In the genomic region with DNA sequence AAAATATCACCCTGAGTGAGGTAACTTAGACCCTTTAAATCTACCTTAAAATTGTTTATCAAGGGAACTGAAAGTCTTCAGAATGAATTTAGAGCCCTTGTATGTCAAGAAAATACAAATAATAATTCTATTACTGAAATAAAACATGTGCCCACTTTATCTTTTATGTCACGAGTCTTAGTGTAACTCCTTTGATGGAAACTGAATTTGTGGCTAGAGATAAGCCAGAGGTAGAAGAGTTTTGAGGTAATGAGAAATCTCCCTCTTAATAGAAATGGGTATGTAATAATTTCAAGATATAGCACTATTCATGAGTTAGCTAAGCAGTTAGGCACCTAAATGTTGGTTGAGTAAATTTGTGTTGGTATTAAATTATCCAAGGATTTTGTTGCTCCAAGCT, we compare ENCODE assay signal across 17 mouse cellular contexts.
DNase-seq lines count a peak whose midpoint lies in the region; TF ChIP-seq lines count a peak whose summit lies in the region.
"Had no signal": no experiment of that assay in that cellular context is flagged by ENCODE, and none has a peak within 500 bp of the region (broad histone marks: within the 10 kb centered on the region; RNA-seq: fewer than 3 reads in every experiment).

No protein-coding gene starts in this region.

- TF ChIP-seq EP300 in MEL (IDR thresholded peaks at IDR 0.05; ENCODE audit: low read depth in 1 of 2, low read length in 2 of 2) = peak; percentile 26 to 70; a peak in 2 of 4 replicates

- DNase-seq in MEL (ENCODE audit: low read depth, low spot score) = no peak
- DNase-seq in left cerebral cortex, adult 11 months (ENCODE audit: low spot score) = no peak
- DNase-seq: adrenal gland, adult 2 months; adrenal gland, adult 8-10 months; adrenal gland, postnatal 10 days; adrenal gland, postnatal 14 days; adrenal gland, postnatal 25 days; adrenal gland, postnatal 36 days; B cell, adult 2 months; cerebellum, adult 11 months; cerebellum, adult 11-12 months; cerebellum, adult 18-20 months; cerebellum, adult 2 months; cerebellum, adult 8-10 months had no signal

- no peaks in the 10 kb centered on the region for H3K79me2 ChIP-seq in MEL (ENCODE audit: control insufficient read depth, insufficient read depth, low read length, poor library complexity)

- peaks cover 6 to 18% of the 10 kb centered on the region in 2 experiments; a peak in 3 of 4 replicates for H3K4me1 ChIP-seq in MEL (ENCODE audit: control insufficient read depth in 1 of 2, insufficient read depth in 2 of 2, low read length in 2 of 2)

- H3K27me3 ChIP-seq in MEL (ENCODE audit: control insufficient read depth in 1 of 2, insufficient read depth in 2 of 2, low read length in 2 of 2) = no peaks in the 10 kb centered on the region
- H3K27me3 ChIP-seq: CH12.LX, Patski had no signal

- H3K9me3 ChIP-seq in MEL (replicated peaks; ENCODE audit: insufficient read depth, low read length) = no peaks in the 10 kb centered on the region

- no peak for TF ChIP-seq CTCF in MEL (IDR thresholded peaks at IDR 0.05 in 2 of 3, conservative IDR thresholded peaks at IDR 0.05 in 1 of 3; ENCODE audit: control insufficient read depth in 1 of 3, insufficient read depth in 1 of 3, low read depth in 2 of 3, low read length in 3 of 3, poor library complexity in 1 of 3, severe bottlenecking in 1 of 3)

- H3K4me3 ChIP-seq in MEL (ENCODE audit: control insufficient read depth in 1 of 2, insufficient read depth in 1 of 2, low read depth in 2 of 2, low read length in 2 of 2) = no peak overlapping the region

- H3K36me3 ChIP-seq in MEL (ENCODE audit: control insufficient read depth in 1 of 2, insufficient read depth in 2 of 2, low read length in 2 of 2) = peaks cover 0 to 17% of the 10 kb centered on the region in 2 experiments; a peak in 2 of 4 replicates
- H3K36me3 ChIP-seq: G1E had no signal

- H3K27ac ChIP-seq in MEL (ENCODE audit: control insufficient read depth, low read depth, low read length) = no peak overlapping the region

- TF ChIP-seq POLR2A in MEL (IDR thresholded peaks at IDR 0.05; ENCODE audit: control insufficient read depth in 1 of 2, insufficient read depth in 1 of 2, low read depth in 1 of 2, low read length in 2 of 2, poor library complexity in 1 of 2) = no peak

- TF ChIP-seq RAD21 in MEL (IDR thresholded peaks at IDR 0.05; ENCODE audit: low read depth, low read length) = no peak

- no peak overlapping the region for H3K9ac ChIP-seq in MEL (ENCODE audit: control insufficient read depth, low read depth, low read length, poor library complexity, severe bottlenecking)

TF ChIP-seq in MEL, 35 proteins besides CTCF, POLR2A, EP300 and RAD21:
- no peak for TF ChIP-seq ZC3H11A (IDR thresholded peaks at IDR 0.05; ENCODE audit: low read depth, low read length)
- TF ChIP-seq POLR2AphosphoS5 (IDR thresholded peaks at IDR 0.05; ENCODE audit: borderline replicate concordance, low read depth, low read length) = no peak
- TF ChIP-seq HCFC1 (IDR thresholded peaks at IDR 0.05; ENCODE audit: low read depth, low read length) = no peak
- no peak for TF ChIP-seq CHD1 (IDR thresholded peaks at IDR 0.05; ENCODE audit: low read depth, low read length)
- TF ChIP-seq USF1 (IDR thresholded peaks at IDR 0.05; ENCODE audit: low read depth, low read length) = peak; percentile 48; the same call in 1 of the 2 replicates
- TF ChIP-seq MYC (IDR thresholded peaks at IDR 0.05; ENCODE audit: low read depth, low read length) = no peak
- TF ChIP-seq NELFE (IDR thresholded peaks at IDR 0.05; ENCODE audit: low read depth, low read length) = no peak
- no peak for TF ChIP-seq NRF1 (IDR thresholded peaks at IDR 0.05; ENCODE audit: insufficient read depth, low read depth, low read length, poor library complexity, severe bottlenecking)
- TF ChIP-seq TBP (IDR thresholded peaks at IDR 0.05; ENCODE audit: low read depth, low read length) = no peak
- no peak for TF ChIP-seq ZMIZ1 (IDR thresholded peaks at IDR 0.05; ENCODE audit: low read depth, low read length)
- no peak for TF ChIP-seq GATA1 (IDR thresholded peaks at IDR 0.05; ENCODE audit: low read depth, low read length)
- no peak for TF ChIP-seq JUND (IDR thresholded peaks at IDR 0.05; ENCODE audit: low read depth, low read length)
- no peak for TF ChIP-seq ZNF384 (IDR thresholded peaks at IDR 0.05; ENCODE audit: low read depth, low read length)
- TF ChIP-seq TCF12 (IDR thresholded peaks at IDR 0.05; ENCODE audit: low read depth, low read length) = peak; percentile 44; the same call in 1 of the 2 replicates
- TF ChIP-seq TAL1 (IDR thresholded peaks at IDR 0.05; ENCODE audit: low read length) = no peak
- TF ChIP-seq BHLHE40 (IDR thresholded peaks at IDR 0.05; ENCODE audit: borderline replicate concordance, low read depth, low read length) = peak; percentile 50; the same call in 1 of the 2 replicates
- TF ChIP-seq ETS1 (IDR thresholded peaks at IDR 0.05; ENCODE audit: low read depth, low read length) = peak; percentile 35; the same call in 1 of the 2 replicates
- no peak for TF ChIP-seq MXI1 (IDR thresholded peaks at IDR 0.05; ENCODE audit: low read depth, low read length)
